Mouse (Mus musculus): Measurements from ENCODE around the gene Capn7. TPM values are rescaled to one million over a fixed set of nuclear protein-coding genes. Genes with fewer than 3 reads are reported as not detected.

Capn7 gene
- total and polyA plus RNA-seq, 2 experiments from 2014 or later = 51.4 to 71.3 TPM

- Histone ChIP-seq H3K4me3 (ENCODE audit: low read depth, low read length) (no peak overlapping the region), H3K27me3 (ENCODE audit: insufficient read depth, low read length) (no peaks in the 10 kb centered on the region), H3K9ac (no peak overlapping the region), H3K27ac (ENCODE audit: low read depth, low read length) (no peak overlapping the region), H3K4me1 (ENCODE audit: insufficient read depth) (no peaks in the 10 kb centered on the region), H3K9me3 (ENCODE audit: low read length) (no peaks in the 10 kb centered on the region), H3K4me2 (ENCODE audit: low read depth) (no peak overlapping the region), H3K36me3 (ENCODE audit: insufficient read depth) (peaks cover 8% of the 10 kb centered on the region; the same call in 1 of the 2 replicates)
- 91% methylated on average over 8 of the region's 8 CpGs for whole genome bisulfite sequencing
- TF ChIP-seq CTCF (IDR thresholded peaks at IDR 0.05; ENCODE audit: low read depth) = no peak
- no peak for DNase-seq
- ATAC-seq = no peak
Measured at GRCm38 (mm10) chr14:31389421-31390147, 53.1 kb downstream of the Capn7 start.

DNA sequence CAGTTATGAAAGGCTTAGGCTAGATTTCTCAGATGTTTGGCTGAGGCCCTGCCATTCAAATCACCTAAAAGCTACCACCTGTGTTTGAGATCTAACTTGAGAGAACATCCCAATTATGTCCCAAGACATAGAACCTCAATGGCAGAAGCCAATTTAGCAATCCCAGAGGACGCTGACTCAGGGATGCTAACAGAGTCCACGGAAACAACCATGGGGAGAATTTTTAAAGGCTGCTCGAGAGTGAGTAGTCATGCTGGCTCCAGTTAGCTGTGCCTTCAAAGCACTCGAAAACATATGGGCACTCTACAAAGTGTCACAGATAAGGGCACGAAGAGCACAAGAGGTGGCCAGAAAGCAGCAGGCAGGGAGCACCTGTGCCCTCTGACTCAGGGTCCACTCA is 55.9 kb downstream of the Capn7 start:
- ATAC-seq (no peak), DNase-seq (no peak)
- Histone ChIP-seq H3K4me1 (ENCODE audit: insufficient read depth) (no peaks in the 10 kb centered on the region), H3K9ac (no peak overlapping the region), H3K27ac (ENCODE audit: low read depth, low read length) (no peak overlapping the region), H3K9me3 (ENCODE audit: low read length) (no peaks in the 10 kb centered on the region), H3K27me3 (ENCODE audit: insufficient read depth, low read length) (no peaks in the 10 kb centered on the region), H3K4me3 (ENCODE audit: low read depth, low read length) (no peak overlapping the region), H3K4me2 (ENCODE audit: low read depth) (no peak overlapping the region), H3K36me3 (ENCODE audit: insufficient read depth) (no peaks in the 10 kb centered on the region)
- TF ChIP-seq CTCF (IDR thresholded peaks at IDR 0.05; ENCODE audit: low read depth) = no peak
- WGBS = 79% methylated on average over 5 of the region's 5 CpGs

DNA sequence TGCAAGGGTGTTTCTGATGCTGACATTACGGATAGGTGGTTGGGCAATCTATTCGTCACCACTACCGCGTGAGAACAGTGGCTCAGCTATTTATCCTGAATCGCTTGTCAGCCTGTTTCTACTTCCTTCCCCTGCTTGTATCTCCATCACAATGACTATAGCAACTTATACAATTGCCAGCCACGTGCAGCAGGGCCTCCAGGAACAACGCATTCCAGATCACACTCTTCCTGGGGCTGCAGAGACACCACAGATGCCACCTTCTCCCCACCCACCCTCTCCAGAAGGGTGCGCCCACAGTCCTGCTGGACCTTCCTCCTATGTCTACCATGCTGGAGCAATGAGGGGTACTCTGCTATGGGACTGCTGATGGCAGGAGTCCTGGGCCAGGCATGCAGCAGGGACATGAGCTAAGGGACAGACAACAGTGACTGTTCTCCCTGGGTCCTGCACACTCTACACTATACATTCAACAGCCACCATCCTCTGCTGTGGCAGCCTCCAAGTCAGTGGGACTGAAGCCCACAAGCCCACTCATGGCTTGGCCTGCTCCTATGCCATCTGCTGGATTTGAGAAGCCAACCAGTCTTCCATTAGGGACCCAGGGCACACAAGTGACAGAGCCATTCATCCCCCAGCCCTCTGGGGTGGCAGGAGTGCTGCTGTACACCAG is 56.6 kb downstream of the Capn7 start:
- TF ChIP-seq CTCF (IDR thresholded peaks at IDR 0.05; ENCODE audit: low read depth) = no peak
- Histone ChIP-seq H3K4me3 (ENCODE audit: low read depth, low read length) (no peak overlapping the region), H3K27me3 (ENCODE audit: insufficient read depth, low read length) (no peaks in the 10 kb centered on the region), H3K36me3 (ENCODE audit: insufficient read depth) (0 out of 2 replicates have a peak, but pooled peaks cover 5% of the 10 kb centered on the region), H3K4me1 (ENCODE audit: insufficient read depth) (no peaks in the 10 kb centered on the region), H3K9ac (no peak overlapping the region), H3K4me2 (ENCODE audit: low read depth) (no peak overlapping the region), H3K9me3 (ENCODE audit: low read length) (no peaks in the 10 kb centered on the region), H3K27ac (ENCODE audit: low read depth, low read length) (no peak overlapping the region)
- WGBS = 62% methylated on average over 8 of the region's 8 CpGs
- ATAC-seq = no peak
- no peak for DNase-seq

DNA sequence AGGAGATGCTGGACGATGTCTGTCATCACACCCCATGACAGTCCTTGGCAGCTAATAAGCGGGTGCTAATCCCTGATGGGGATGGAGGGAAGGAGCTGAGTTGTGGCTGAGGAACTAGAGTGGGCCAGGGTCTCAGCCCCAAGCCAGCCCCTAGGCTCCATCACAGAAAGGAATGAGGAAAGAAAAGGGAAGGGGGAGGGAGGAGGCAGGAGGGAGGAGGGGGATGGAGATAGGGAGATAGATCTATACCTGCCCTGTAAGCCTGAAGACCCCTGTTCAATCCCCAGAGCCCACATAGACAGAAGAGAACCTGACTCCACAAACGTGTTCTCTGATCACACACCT is 57.1 kb downstream of the Capn7 start:
- Histone ChIP-seq H3K36me3 (ENCODE audit: insufficient read depth) (0 out of 2 replicates have a peak, but pooled peaks cover 6% of the 10 kb centered on the region), H3K27ac (ENCODE audit: low read depth, low read length) (no peak overlapping the region), H3K4me2 (ENCODE audit: low read depth) (no peak overlapping the region), H3K9me3 (ENCODE audit: low read length) (no peaks in the 10 kb centered on the region), H3K4me3 (ENCODE audit: low read depth, low read length) (no peak overlapping the region), H3K4me1 (ENCODE audit: insufficient read depth) (no peaks in the 10 kb centered on the region), H3K27me3 (ENCODE audit: insufficient read depth, low read length) (no peaks in the 10 kb centered on the region), H3K9ac (no peak overlapping the region)
- ATAC-seq (no peak), DNase-seq (no peak)
- no peak for TF ChIP-seq CTCF (IDR thresholded peaks at IDR 0.05; ENCODE audit: low read depth)
- WGBS = 84% methylated on average over 3 of the region's 3 CpGs

DNA sequence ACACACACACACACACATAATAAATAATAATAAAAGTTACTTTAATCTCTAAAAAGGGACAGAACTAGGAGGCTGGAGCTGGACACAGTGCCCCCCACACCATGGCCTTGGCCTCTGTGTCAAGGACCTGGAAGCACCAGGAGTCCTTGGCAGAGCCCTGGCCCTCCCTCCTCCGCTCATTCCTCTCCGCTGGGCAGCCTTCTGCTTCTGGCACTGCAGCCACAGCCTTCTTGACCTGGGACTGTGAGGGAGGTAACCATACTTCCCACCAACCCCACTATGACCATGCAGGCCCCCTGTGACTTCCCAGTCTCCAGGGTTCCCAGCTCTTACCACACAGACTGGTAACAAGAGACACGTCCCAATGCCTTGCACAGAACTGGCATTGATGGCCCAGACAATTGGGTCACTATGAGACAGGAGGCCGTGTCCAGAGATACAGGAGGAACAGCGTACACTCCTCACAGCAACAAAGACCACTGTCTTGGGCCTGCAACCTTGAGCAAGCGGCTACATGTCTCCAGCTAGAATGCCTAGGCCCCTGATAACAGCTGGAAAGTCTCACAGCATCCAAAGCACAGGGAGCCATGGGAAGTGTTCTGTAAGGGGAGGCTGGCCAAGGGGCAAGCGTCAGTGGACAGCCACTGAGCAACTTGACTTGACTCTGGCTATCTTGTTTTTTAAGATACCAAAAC is 57.6 kb downstream of the Capn7 start:
- no peak overlapping the region for H3K27ac ChIP-seq (ENCODE audit: low read depth, low read length)
- TF ChIP-seq CTCF (IDR thresholded peaks at IDR 0.05; ENCODE audit: low read depth) = no peak
- WGBS = 87% methylated on average over 7 of the region's 7 CpGs
- no peak overlapping the region for H3K4me3 ChIP-seq (ENCODE audit: low read depth, low read length)
- ATAC-seq = no peak
- H3K9me3 ChIP-seq (ENCODE audit: low read length) = no peaks in the 10 kb centered on the region
- H3K4me1 ChIP-seq (ENCODE audit: insufficient read depth) = no peaks in the 10 kb centered on the region
- no peaks in the 10 kb centered on the region for H3K27me3 ChIP-seq (ENCODE audit: insufficient read depth, low read length)
- H3K36me3 ChIP-seq (ENCODE audit: insufficient read depth) = 0 out of 2 replicates have a peak, but pooled peaks cover 6% of the 10 kb centered on the region
- H3K9ac ChIP-seq = no peak overlapping the region
- DNase-seq = no peak
- H3K4me2 ChIP-seq (ENCODE audit: low read depth) = no peak overlapping the region

- Histone ChIP-seq H3K4me1 (ENCODE audit: insufficient read depth) (no peaks in the 10 kb centered on the region), H3K9ac (no peak overlapping the region), H3K27ac (ENCODE audit: low read depth, low read length) (no peak overlapping the region), H3K4me3 (ENCODE audit: low read depth, low read length) (no peak overlapping the region), H3K4me2 (ENCODE audit: low read depth) (no peak overlapping the region), H3K9me3 (ENCODE audit: low read length) (no peaks in the 10 kb centered on the region), H3K27me3 (ENCODE audit: insufficient read depth, low read length) (no peaks in the 10 kb centered on the region), H3K36me3 (ENCODE audit: insufficient read depth) (0 out of 2 replicates have a peak, but pooled peaks cover 6% of the 10 kb centered on the region)
- DNase-seq (no peak), ATAC-seq (no peak)
- TF ChIP-seq CTCF (IDR thresholded peaks at IDR 0.05; ENCODE audit: low read depth) = peak; percentile 19
- 95% methylated on average over 9 of the region's 9 CpGs for WGBS
Measured at GRCm38 (mm10) chr14:31394822-31395532, 58.5 kb downstream of the Capn7 start.

Data from forebrain, postnatal 0 days (tissue).